Mouse (Mus musculus) forebrain, embryonic 11.5 days (tissue): ENCODE results near the gene Tradd. TPM values are rescaled to one million over a fixed set of nuclear protein-coding genes. Genes with fewer than 3 reads are reported as not detected.

Source experiments
- ATAC-seq: fragments of 200-750 bp; cut with Nextera tagmentation; replicated peaks from 2 replicates; pipeline ENCODE4 v1.8.0; 2017; ENCODE audit warnings: moderate TSS enrichment; ENCODE audit not compliant: low FRiP score
- DNase-seq: peaks from one replicate; pipeline ENCODE4 v3.0.0-alpha.2; 2017; ENCODE audit warnings: low spot score
- H3K27ac ChIP-seq: fragments of 300-500 bp; sonication (generic); 2 replicates; pipeline ENCODE4 v1.5.1; 2014; ENCODE audit warnings: low read depth, low read length
- H3K27me3 ChIP-seq: fragments of 300-500 bp; sonication (generic); 2 replicates; pipeline ENCODE4 v1.6.1; 2014; ENCODE audit warnings: mild to moderate bottlenecking, low read length, mixed read lengths; ENCODE audit not compliant: control insufficient read depth, insufficient read depth
- H3K36me3 ChIP-seq: fragments of 300-500 bp; sonication (generic); 2 replicates; pipeline ENCODE4 v1.6.1; 2014; ENCODE audit warnings: mild to moderate bottlenecking, low read length, moderate library complexity, mixed read lengths; ENCODE audit not compliant: control insufficient read depth, insufficient read depth
- H3K4me1 ChIP-seq: fragments of 300-500 bp; sonication (generic); replicated peaks from 2 replicates; pipeline ENCODE4 v1.6.1; 2014; ENCODE audit warnings: low read length, mixed read lengths; ENCODE audit not compliant: control insufficient read depth, insufficient read depth
- H3K4me2 ChIP-seq: fragments of 300-500 bp; sonication (generic); 2 replicates; pipeline ENCODE4 v1.6.1; 2014; ENCODE audit warnings: low read depth, mild to moderate bottlenecking, low read length, moderate library complexity, mixed read lengths; ENCODE audit not compliant: severe bottlenecking
- H3K4me3 ChIP-seq: fragments of 300-500 bp; sonication (generic); 2 replicates; pipeline ENCODE4 v1.5.1; 2014; ENCODE audit warnings: low read depth, low read length
- H3K9ac ChIP-seq: fragments of 300-500 bp; sonication (generic); 2 replicates; pipeline ENCODE4 v1.6.1; 2014; ENCODE audit warnings: low read length
- H3K9me3 ChIP-seq: fragments of 300-500 bp; sonication (generic); 2 replicates; pipeline ENCODE4 v1.6.1; 2016; ENCODE audit warnings: low read length, mixed read lengths; ENCODE audit not compliant: control insufficient read depth
- WGBS: fragments of 180-500 bp; shearing (Covaris S2); extraction: QIAGEN DNeasy Blood & Tissue Kit; methylation state at CpG from one replicate; pipeline ENCODE4 v1.1.7; 2014; 5-methylcytosine and 5-hydroxymethylcytosine counted together
- polyA plus RNA-seq: library from polyadenylated mRNA; unstranded; fragments of >200 nt; fragmentation: Nextera tagmentation; extraction: Ambion mirVana; gene quantifications from 2 replicates; pipeline ENCODE4 v1.2.1, GENCODE M21; 2014

Tradd gene
- polyA plus RNA-seq, 1 experiment from 2014 or later, result 12.0 TPM

GRCm38 (mm10) chr8:105306146-105306691, 41.8 kb upstream of the Tradd start:
- Histone ChIP-seq H3K4me3 (no peak overlapping the region), H3K27me3 (no peaks in the 10 kb centered on the region), H3K9ac (no peak overlapping the region), H3K4me1 (peaks cover 5% of the 10 kb centered on the region), H3K27ac (no peak overlapping the region), H3K4me2 (peak overlapping the region; percentile 33; the same call in 1 of the 2 replicates), H3K9me3 (no peaks in the 10 kb centered on the region), H3K36me3 (peaks cover 12% of the 10 kb centered on the region)
- ATAC-seq (peak; percentile 16; the same call in 1 of the 2 replicates), DNase-seq (no peak)
- 60% methylated on average over 5 of the region's 5 CpGs for WGBS

- 7% methylated on average over 28 of the region's 30 CpGs for WGBS
- H3K27ac ChIP-seq, result no peak within 1 kb of the TSS
- peak within 1 kb of the TSS; percentile 33 for H3K4me2 ChIP-seq
- H3K36me3 ChIP-seq, result peaks cover 17% of the 10 kb centered on the region
- DNase-seq (peak; percentile 69), ATAC-seq (peak; percentile 60)
- peak within 1 kb of the TSS; percentile 39; the same call in 1 of the 2 replicates for H3K9ac ChIP-seq
- no peak within 1 kb of the TSS for H3K4me3 ChIP-seq
- no peaks in the 10 kb centered on the region for H3K27me3 ChIP-seq
- no peaks in the 10 kb centered on the region for H3K9me3 ChIP-seq
- peaks cover 5% of the 10 kb centered on the region for H3K4me1 ChIP-seq
These were observed 41.1 kb upstream of the Tradd start, which contains the start of gene Elmo3 for GRCm38 (mm10) chr8:105305211-105306145. Elmo3 (plus strand) TSS chr8:105305601.

- DNase-seq, result peak; percentile 52
- Histone ChIP-seq H3K36me3 (peaks cover 21% of the 10 kb centered on the region), H3K4me3 (no peak overlapping the region), H3K4me1 (peaks cover 5% of the 10 kb centered on the region), H3K4me2 (no peak overlapping the region), H3K27ac (no peak overlapping the region), H3K9me3 (no peaks in the 10 kb centered on the region), H3K27me3 (no peaks in the 10 kb centered on the region), H3K9ac (no peak overlapping the region)
- ATAC-seq, result no peak
- 83% methylated on average over 9 of the region's 9 CpGs for WGBS
These were observed 40.2 kb upstream of the Tradd start for GRCm38 (mm10) chr8:105304325-105305210.

GRCm38 (mm10) chr8:105303874-105304273, 39.5 kb upstream of the Tradd start:
- H3K4me1 ChIP-seq, result peaks cover 8% of the 10 kb centered on the region
- H3K27ac ChIP-seq, result no peak overlapping the region
- ATAC-seq, result no peak
- H3K9me3 ChIP-seq, result no peaks in the 10 kb centered on the region
- no peak overlapping the region for H3K4me2 ChIP-seq
- H3K36me3 ChIP-seq, result peaks cover 21% of the 10 kb centered on the region
- DNase-seq, result no peak
- no peak overlapping the region for H3K9ac ChIP-seq
- no peaks in the 10 kb centered on the region for H3K27me3 ChIP-seq
- no peak overlapping the region for H3K4me3 ChIP-seq
- WGBS, result 85% methylated on average over 9 of the region's 9 CpGs

GRCm38 (mm10) chr8:105303396-105303795, 39.0 kb upstream of the Tradd start:
- peaks cover 21% of the 10 kb centered on the region for H3K36me3 ChIP-seq
- H3K4me3 ChIP-seq, result no peak overlapping the region
- H3K4me2 ChIP-seq, result no peak overlapping the region
- H3K27me3 ChIP-seq, result no peaks in the 10 kb centered on the region
- H3K4me1 ChIP-seq, result peaks cover 13% of the 10 kb centered on the region
- no peak for DNase-seq
- no peak for ATAC-seq
- no peak overlapping the region for H3K27ac ChIP-seq
- no peaks in the 10 kb centered on the region for H3K9me3 ChIP-seq
- 88% methylated on average over 8 of the region's 8 CpGs for whole genome bisulfite sequencing
- no peak overlapping the region for H3K9ac ChIP-seq

DNA sequence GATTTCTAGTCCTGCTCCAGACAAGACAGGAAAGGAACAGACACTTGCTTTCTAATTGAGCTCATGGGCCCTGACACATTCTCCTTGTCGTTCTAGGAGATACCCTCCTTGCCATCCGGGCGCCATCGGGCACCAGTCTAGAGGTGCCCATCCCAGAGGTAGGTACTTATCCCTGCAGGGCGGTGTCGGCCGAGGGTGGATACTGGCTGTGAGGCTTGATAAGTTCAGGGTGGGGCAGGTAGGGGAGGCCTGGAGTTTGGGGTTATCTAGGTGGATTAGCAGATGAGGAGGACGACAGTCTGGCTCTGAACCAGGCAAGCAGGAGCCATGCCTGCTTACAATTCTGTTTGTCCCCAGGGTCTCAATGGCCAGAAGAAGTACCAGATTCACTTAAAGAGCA, 35.6 kb upstream of the Tradd start:
- WGBS, result 97% methylated on average over 8 of the region's 8 CpGs

GRCm38 (mm10) chr8:105298351-105299252, 34.2 kb upstream of the Tradd start:
- Histone ChIP-seq H3K36me3 (peaks cover 15% of the 10 kb centered on the region), H3K9ac (peak overlapping the region; percentile 93), H3K4me1 (peaks cover 10% of the 10 kb centered on the region), H3K9me3 (no peaks in the 10 kb centered on the region), H3K4me2 (peak overlapping the region; percentile 94), H3K27ac (no peak overlapping the region), H3K27me3 (no peaks in the 10 kb centered on the region), H3K4me3 (peak overlapping the region; percentile 98)
- no peak for DNase-seq
- ATAC-seq, result no peak
- WGBS, result 63% methylated on average over 18 of the region's 18 CpGs

More for the DNA sequence above, 35.6 kb upstream of the Tradd start:
- Histone ChIP-seq H3K9me3 (no peaks in the 10 kb centered on the region), H3K27me3 (no peaks in the 10 kb centered on the region), H3K9ac (no peak overlapping the region), H3K27ac (no peak overlapping the region), H3K4me2 (no peak overlapping the region), H3K4me1 (peaks cover 10% of the 10 kb centered on the region), H3K36me3 (peaks cover 15% of the 10 kb centered on the region), H3K4me3 (no peak overlapping the region)
- no peak for DNase-seq
- ATAC-seq, result no peak
